Mouse (Mus musculus) limb, embryonic 14.5 days (tissue): ENCODE measurements at regions not wholly inside any gene's neighbourhood (a gene's known extent, or its start where the extent isn't known, plus 50 kb on each side); places are given as distances from the start of the nearest gene placed in this dataset.

Experiments used
- ATAC-seq: fragments of 200-750 bp; cut with Nextera tagmentation; 2 replicates; pipeline ENCODE4 v1.8.0; 2017; ENCODE audit warnings: low read depth, moderate number of reproducible peaks, moderate TSS enrichment; ENCODE audit not compliant: low FRiP score
- DNase-seq: peaks from one replicate; pipeline ENCODE4 v3.0.0-alpha.2; 2015; ENCODE audit warnings: low spot score
- H3K27ac ChIP-seq: fragments of 300-500 bp; sonication (generic); replicated peaks from 2 replicates; pipeline ENCODE4 v1.5.1; 2014; ENCODE audit warnings: low read depth, mild to moderate bottlenecking, low read length, moderate library complexity, mixed read lengths
- H3K27me3 ChIP-seq: fragments of 300-500 bp; sonication (generic); 2 replicates; pipeline ENCODE4 v1.6.1; 2014; ENCODE audit warnings: low read length, mixed read lengths; ENCODE audit not compliant: control insufficient read depth, insufficient read depth
- H3K36me3 ChIP-seq: fragments of 300-500 bp; sonication (generic); 2 replicates; pipeline ENCODE4 v1.6.1; 2014; ENCODE audit warnings: mild to moderate bottlenecking, low read length, moderate library complexity, mixed read lengths; ENCODE audit not compliant: control insufficient read depth, insufficient read depth
- H3K4me1 ChIP-seq: fragments of 300-500 bp; sonication (generic); 2 replicates; pipeline ENCODE4 v1.6.1; 2014; ENCODE audit warnings: antibody characterized with exemption, low read length, mixed read lengths; ENCODE audit not compliant: control insufficient read depth, insufficient read depth
- H3K4me2 ChIP-seq: fragments of 300-500 bp; sonication (generic); replicated peaks from 2 replicates; pipeline ENCODE4 v1.6.1; 2014; ENCODE audit warnings: low read depth, mild to moderate bottlenecking, low read length, moderate library complexity; ENCODE audit not compliant: severe bottlenecking
- H3K4me3 ChIP-seq: fragments of 300-500 bp; sonication (generic); replicated peaks from 2 replicates; pipeline ENCODE4 v1.5.1; 2014; ENCODE audit warnings: low read length
- H3K9ac ChIP-seq: fragments of 300-500 bp; sonication (generic); 2 replicates; pipeline ENCODE4 v1.6.1; 2014; ENCODE audit warnings: mild to moderate bottlenecking, low read depth, low read length, moderate library complexity; ENCODE audit not compliant: severe bottlenecking
- H3K9me3 ChIP-seq: fragments of 300-500 bp; sonication (generic); 2 replicates; pipeline ENCODE4 v1.6.1; 2016; ENCODE audit warnings: low read length; ENCODE audit not compliant: control insufficient read depth
- POLR2A ChIP-seq: fragments of 200-500 bp; IDR thresholded peaks from 2 replicates; pipeline ENCODE4 v1.8.0; 2012; ENCODE audit warnings: inconsistent platforms, mild to moderate bottlenecking, moderate library complexity, borderline replicate concordance; ENCODE audit not compliant: insufficient read depth, insufficient read length; ENCODE audit errors: extremely low read depth
- WGBS: fragments of 180-500 bp; shearing (Covaris S2); extraction: QIAGEN DNeasy Blood & Tissue Kit; methylation state at CpG from one replicate; pipeline ENCODE4 v1.1.7; 2014; 5-methylcytosine and 5-hydroxymethylcytosine counted together

DNA sequence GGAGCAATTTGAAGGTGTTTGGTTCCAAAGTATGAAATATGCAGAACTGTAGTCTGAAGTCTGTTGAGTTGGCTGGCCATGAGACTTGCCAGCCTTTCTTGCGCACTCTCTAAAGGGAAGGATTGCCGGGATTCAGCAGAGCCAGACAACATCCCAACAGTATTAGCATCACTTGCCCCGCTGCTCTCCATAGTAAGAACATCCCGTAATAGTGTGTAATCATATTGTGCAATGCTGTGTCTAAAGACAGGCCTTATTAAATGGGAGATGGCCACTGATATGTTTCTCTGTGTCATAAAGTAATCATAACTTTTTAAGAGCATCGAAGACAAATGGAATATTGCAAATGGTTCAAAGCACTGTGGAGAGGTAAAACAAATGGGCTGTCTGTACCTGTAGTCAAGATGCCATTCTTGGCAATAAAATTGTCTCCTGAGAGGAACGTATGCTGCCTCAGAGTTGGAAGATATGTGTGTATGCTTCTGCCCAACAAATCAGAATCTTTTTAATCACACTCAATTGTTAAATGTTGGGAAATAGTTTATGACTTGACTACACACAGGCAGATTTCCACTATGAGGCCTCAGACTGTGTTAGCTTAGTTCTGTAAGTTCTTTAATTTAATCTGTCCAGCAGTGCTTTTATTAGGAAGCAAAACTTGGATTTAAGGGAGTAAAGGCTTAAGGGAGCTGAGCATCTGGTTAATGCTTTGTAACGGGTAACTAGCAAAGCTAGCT, 293.6 kb downstream of the Ostf1 start:
- Histone ChIP-seq H3K4me3 (no peak overlapping the region), H3K27me3 (no peaks in the 10 kb centered on the region), H3K4me1 (no peaks in the 10 kb centered on the region), H3K4me2 (no peak overlapping the region), H3K36me3 (no peaks in the 10 kb centered on the region), H3K9ac (no peak overlapping the region), H3K9me3 (no peaks in the 10 kb centered on the region), H3K27ac (no peak overlapping the region)
- ATAC-seq (no peak), DNase-seq (no peak)
- TF ChIP-seq POLR2A = no peak
- WGBS = 77% methylated on average over 7 of the region's 7 CpGs

GRCm38 (mm10) chr19:18336637-18337036, 295.0 kb downstream of the Ostf1 start:
- Histone ChIP-seq H3K4me2 (no peak overlapping the region), H3K36me3 (no peaks in the 10 kb centered on the region), H3K4me1 (no peaks in the 10 kb centered on the region), H3K9ac (no peak overlapping the region), H3K27me3 (no peaks in the 10 kb centered on the region), H3K27ac (no peak overlapping the region), H3K4me3 (no peak overlapping the region), H3K9me3 (no peaks in the 10 kb centered on the region)
- DNase-seq = no peak
- WGBS = 86% methylated on average over 4 of the region's 4 CpGs
- TF ChIP-seq POLR2A = no peak
- ATAC-seq = no peak

GRCm38 (mm10) chr19:18334639-18335038, 297.0 kb downstream of the Ostf1 start:
- DNase-seq (no peak), ATAC-seq (no peak)
- H3K27ac ChIP-seq = no peak overlapping the region
- H3K9me3 ChIP-seq = no peaks in the 10 kb centered on the region
- no peak for TF ChIP-seq POLR2A
- no peaks in the 10 kb centered on the region for H3K4me1 ChIP-seq
- no peaks in the 10 kb centered on the region for H3K36me3 ChIP-seq
- H3K4me3 ChIP-seq = no peak overlapping the region
- WGBS = 39% methylated on average over 7 of the region's 7 CpGs
- H3K4me2 ChIP-seq = no peak overlapping the region
- H3K9ac ChIP-seq = no peak overlapping the region
- no peaks in the 10 kb centered on the region for H3K27me3 ChIP-seq

GRCm38 (mm10) chr19:18331811-18332210, 299.8 kb downstream of the Ostf1 start:
- H3K4me2 ChIP-seq = no peak overlapping the region
- no peak for TF ChIP-seq POLR2A
- H3K9ac ChIP-seq = no peak overlapping the region
- no peaks in the 10 kb centered on the region for H3K36me3 ChIP-seq
- H3K4me1 ChIP-seq = no peaks in the 10 kb centered on the region
- no peaks in the 10 kb centered on the region for H3K9me3 ChIP-seq
- DNase-seq = no peak
- H3K27me3 ChIP-seq = no peaks in the 10 kb centered on the region
- no peak overlapping the region for H3K4me3 ChIP-seq
- ATAC-seq = no peak
- no peak overlapping the region for H3K27ac ChIP-seq
- WGBS = 61% methylated on average over 7 of the region's 7 CpGs

GRCm38 (mm10) chr19:18329421-18329820, 302.2 kb downstream of the Ostf1 start:
- TF ChIP-seq POLR2A = no peak
- Histone ChIP-seq H3K27ac (no peak overlapping the region), H3K36me3 (no peaks in the 10 kb centered on the region), H3K27me3 (no peaks in the 10 kb centered on the region), H3K4me2 (no peak overlapping the region), H3K4me3 (no peak overlapping the region), H3K4me1 (no peaks in the 10 kb centered on the region), H3K9me3 (no peaks in the 10 kb centered on the region), H3K9ac (no peak overlapping the region)
- WGBS = 79% methylated on average over 2 of the region's 2 CpGs
- DNase-seq (no peak), ATAC-seq (no peak)
